8 mouse cellular contexts compared by ENCODE assay signal in genomic region chr12:12676676-12677075, GRCm38 (mm10).
DNase-seq lines count a peak whose midpoint lies in the region; ATAC-seq and TF ChIP-seq lines count a peak whose summit lies in the region.

No protein-coding gene starts in this region.

- H3K4me3 ChIP-seq in cerebellum, adult 2 months (replicated peaks; ENCODE audit: insufficient read depth, low read depth, low read length), result no peak overlapping the region
- H3K4me3 ChIP-seq in midbrain, embryonic 13.5 days (replicated peaks), result no peak overlapping the region

- peak; percentile 55 for ATAC-seq in midbrain, embryonic 13.5 days
- ATAC-seq in monocyte, adult 5-6 weeks (replicated peaks; ENCODE audit: insufficient number of reproducible peaks, low FRiP score, low TSS enrichment, poor library complexity, severe bottlenecking), result no peak

- no peaks in the 10 kb centered on the region for H3K9me3 ChIP-seq in midbrain, embryonic 13.5 days

- H3K27me3 ChIP-seq in cerebellum, adult 2 months (ENCODE audit: control insufficient read depth, insufficient read depth, low read length), result no peaks in the 10 kb centered on the region; the same call in 1 of the 2 replicates
- peaks cover 20% of the 10 kb centered on the region; the same call in 1 of the 2 replicates for H3K27me3 ChIP-seq in midbrain, embryonic 13.5 days

- H3K4me1 ChIP-seq in cerebellum, adult 2 months (ENCODE audit: control insufficient read depth, insufficient read depth, low read length), result no peaks in the 10 kb centered on the region
- peaks cover 42% of the 10 kb centered on the region for H3K4me1 ChIP-seq in midbrain, embryonic 13.5 days (replicated peaks)

- no peak for TF ChIP-seq CTCF in cerebellum, adult 2 months (IDR thresholded peaks at IDR 0.05; ENCODE audit: borderline replicate concordance, insufficient read depth, low read depth, low read length)

- H3K27ac ChIP-seq in cerebellum, adult 2 months (ENCODE audit: insufficient read depth, low read length), result no peak overlapping the region
- H3K27ac ChIP-seq in midbrain, embryonic 13.5 days, result no peak overlapping the region

- no peak overlapping the region for H3K9ac ChIP-seq in midbrain, embryonic 13.5 days (replicated peaks)

- TF ChIP-seq POLR2A in cerebellum, adult 2 months (IDR thresholded peaks at IDR 0.05; ENCODE audit: borderline replicate concordance, insufficient read depth, low read length), result no peak

- no peak overlapping the region for H3K4me2 ChIP-seq in midbrain, embryonic 13.5 days (replicated peaks)

- peak; percentile 4 for DNase-seq in gastrocnemius, adult 18-20 months (ENCODE audit: low spot score)
- DNase-seq in gastrocnemius, postnatal 25 days, result no peak
- DNase-seq in cerebellum, adult 2 months, result peak; percentile 78 to 85
- DNase-seq in frontal cortex, postnatal 36 days (ENCODE audit: low spot score in 2 of 2), result peak; percentile 35 to 59
- peak; percentile 55 to 76 for DNase-seq in layer of hippocampus, adult 18-20 months (ENCODE audit: low spot score in 2 of 2)
- DNase-seq in spleen, adult 18-20 months, result no peak

- WGBS in cerebellum, adult 2 months, result 7% methylated on average over 9 of the region's 9 CpGs
- WGBS in midbrain, embryonic 13.5 days, result 10% methylated on average over 9 of the region's 9 CpGs

- H3K36me3 ChIP-seq in midbrain, embryonic 13.5 days, result no peaks in the 10 kb centered on the region

Comparison
In these comparisons a context has a peak if more than half of its experiments do, and no peak if none do; other contexts are left out.
1. DNase-seq: peak in gastrocnemius, adult 18-20 months (single experiment), cerebellum, adult 2 months (2 of 2), frontal cortex, postnatal 36 days (2 of 2) and layer of hippocampus, adult 18-20 months (2 of 2); none in gastrocnemius, postnatal 25 days (single experiment) and spleen, adult 18-20 months (0 of 2).